Mouse (Mus musculus) heart, embryonic 15.5 days (tissue): ENCODE measurements around the gene Slc4a2. TPM values are rescaled to one million over a fixed set of nuclear protein-coding genes. Genes with fewer than 3 reads are reported as not detected.

ENCODE experiments used
- ATAC-seq: fragments of 200-750 bp; cut with Nextera tagmentation; replicated peaks from 2 replicates; pipeline ENCODE4 v1.8.0; 2017; ENCODE audit warnings: low read depth, moderate TSS enrichment; ENCODE audit not compliant: insufficient number of reproducible peaks, insufficient read depth, low FRiP score
- H3K27ac ChIP-seq: fragments of 300-500 bp; sonication (generic); 2 replicates; pipeline ENCODE4 v1.5.1; 2015; ENCODE audit warnings: mild to moderate bottlenecking, inconsistent platforms
- H3K27me3 ChIP-seq: fragments of 300-500 bp; sonication (generic); 2 replicates; pipeline ENCODE4 v1.6.1; 2015; ENCODE audit warnings: inconsistent platforms
- H3K36me3 ChIP-seq: fragments of 300-500 bp; sonication (generic); 2 replicates; pipeline ENCODE4 v1.6.1; 2015; ENCODE audit warnings: mild to moderate bottlenecking, inconsistent platforms
- H3K4me1 ChIP-seq: fragments of 300-500 bp; sonication (generic); replicated peaks from 2 replicates; pipeline ENCODE4 v1.6.1; 2015; ENCODE audit warnings: inconsistent platforms
- H3K4me2 ChIP-seq: fragments of 300-500 bp; sonication (generic); 2 replicates; pipeline ENCODE4 v1.6.1; 2015; ENCODE audit warnings: inconsistent platforms, mild to moderate bottlenecking, moderate library complexity
- H3K4me3 ChIP-seq: fragments of 300-500 bp; sonication (generic); 2 replicates; pipeline ENCODE4 v1.5.1; 2015; ENCODE audit warnings: mild to moderate bottlenecking, inconsistent platforms
- H3K9ac ChIP-seq: fragments of 300-500 bp; sonication (generic); 2 replicates; pipeline ENCODE4 v1.6.1; 2015; ENCODE audit warnings: mild to moderate bottlenecking, inconsistent platforms
- H3K9me3 ChIP-seq: fragments of 300-500 bp; sonication (generic); replicated peaks from 2 replicates; pipeline ENCODE4 v1.6.1; 2016; ENCODE audit warnings: inconsistent platforms
- WGBS: fragments of 180-500 bp; shearing (Covaris S2); methylation state at CpG from one replicate; pipeline ENCODE4 v1.1.7; 2015; ENCODE audit warnings: mixed read lengths; 5-methylcytosine and 5-hydroxymethylcytosine counted together
- polyA plus RNA-seq: library from polyadenylated mRNA; unstranded; fragments of >200 nt; fragmentation: Nextera tagmentation; extraction: Ambion mirVana; gene quantifications from 2 replicates; pipeline ENCODE4 v1.2.1, GENCODE M21; 2015

Slc4a2 gene
- polyA plus RNA-seq, 1 experiment from 2014 or later: 25.6 TPM

- no peak for ATAC-seq
- 0 out of 2 replicates have a peak overlapping the region, but pooled peaks have one; percentile 7 for H3K4me3 ChIP-seq
Measured at GRCm38 (mm10) chr5:24427981-24428402, 4.4 kb downstream of the Slc4a2 start.

GRCm38 (mm10) chr5:24428596-24428995 lies 5.0 kb downstream of the Slc4a2 start:
- Histone ChIP-seq H3K4me1 (peaks cover 45% of the 10 kb centered on the region), H3K9ac (no peak overlapping the region), H3K27ac (no peak overlapping the region), H3K36me3 (peaks cover 41% of the 10 kb centered on the region), H3K4me2 (0 out of 2 replicates have a peak overlapping the region, but pooled peaks have one; percentile 20), H3K4me3 (no peak overlapping the region), H3K9me3 (no peaks in the 10 kb centered on the region), H3K27me3 (no peaks in the 10 kb centered on the region)
- 19% methylated on average over 9 of the region's 9 CpGs for WGBS
- ATAC-seq: no peak

More at GRCm38 (mm10) chr5:24427981-24428402, 4.4 kb downstream of the Slc4a2 start:
- Histone ChIP-seq H3K27me3 (no peaks in the 10 kb centered on the region), H3K9ac (no peak overlapping the region), H3K4me1 (peaks cover 43% of the 10 kb centered on the region), H3K27ac (no peak overlapping the region), H3K4me2 (peak overlapping the region; percentile 20; the same call in 1 of the 2 replicates), H3K36me3 (peaks cover 36% of the 10 kb centered on the region), H3K9me3 (no peaks in the 10 kb centered on the region)
- WGBS: 17% methylated on average over 15 of the region's 15 CpGs

- Histone ChIP-seq H3K36me3 (peaks cover 90% of the 10 kb centered on the region), H3K27me3 (no peaks in the 10 kb centered on the region), H3K9ac (no peak overlapping the region), H3K4me2 (no peak overlapping the region), H3K9me3 (no peaks in the 10 kb centered on the region), H3K4me3 (no peak overlapping the region), H3K27ac (no peak overlapping the region), H3K4me1 (peaks cover 7% of the 10 kb centered on the region; the same call in 1 of the 2 replicates)
- WGBS: 84% methylated on average over 8 of the region's 8 CpGs
- ATAC-seq: no peak
Measured at GRCm38 (mm10) chr5:24433993-24434392, 10.4 kb downstream of the Slc4a2 start.

- Histone ChIP-seq H3K27me3 (no peaks in the 10 kb centered on the region), H3K27ac (no peak overlapping the region), H3K4me3 (no peak overlapping the region), H3K4me1 (peaks cover 27% of the 10 kb centered on the region), H3K9ac (no peak overlapping the region), H3K9me3 (no peaks in the 10 kb centered on the region), H3K36me3 (peaks cover 62% of the 10 kb centered on the region), H3K4me2 (no peak overlapping the region)
- 88% methylated on average over 8 of the region's 8 CpGs for WGBS
- ATAC-seq: no peak
Measured at GRCm38 (mm10) chr5:24441187-24441586, 17.6 kb downstream of the Slc4a2 start.

GRCm38 (mm10) chr5:24442029-24442428 lies 18.4 kb downstream of the Slc4a2 start:
- WGBS: 81% methylated on average over 9 of the region's 9 CpGs
- peaks cover 57% of the 10 kb centered on the region for H3K36me3 ChIP-seq
- H3K4me2 ChIP-seq: no peak overlapping the region
- H3K27me3 ChIP-seq: no peaks in the 10 kb centered on the region
- no peak overlapping the region for H3K4me3 ChIP-seq
- H3K9ac ChIP-seq: no peak overlapping the region
- no peaks in the 10 kb centered on the region for H3K9me3 ChIP-seq
- no peak overlapping the region for H3K27ac ChIP-seq
- peaks cover 31% of the 10 kb centered on the region for H3K4me1 ChIP-seq
- ATAC-seq: no peak

- H3K4me2 ChIP-seq: no peak overlapping the region
- H3K36me3 ChIP-seq: peaks cover 46% of the 10 kb centered on the region
- no peak overlapping the region for H3K27ac ChIP-seq
- no peaks in the 10 kb centered on the region for H3K9me3 ChIP-seq
- no peak for ATAC-seq
- no peak overlapping the region for H3K4me3 ChIP-seq
- peaks cover 42% of the 10 kb centered on the region for H3K4me1 ChIP-seq
- no peaks in the 10 kb centered on the region for H3K27me3 ChIP-seq
- no peak overlapping the region for H3K9ac ChIP-seq
- WGBS: 87% methylated on average over 7 of the region's 7 CpGs
Measured at GRCm38 (mm10) chr5:24443204-24443603, 19.6 kb downstream of the Slc4a2 start.

GRCm38 (mm10) chr5:24443927-24444326 lies 20.3 kb downstream of the Slc4a2 start:
- no peak for ATAC-seq
- Histone ChIP-seq H3K9me3 (no peaks in the 10 kb centered on the region), H3K4me1 (peaks cover 42% of the 10 kb centered on the region), H3K9ac (peak overlapping the region; percentile 92), H3K27ac (peak overlapping the region; percentile 95), H3K27me3 (no peaks in the 10 kb centered on the region), H3K36me3 (peaks cover 39% of the 10 kb centered on the region), H3K4me3 (peak overlapping the region; percentile 82), H3K4me2 (peak overlapping the region; percentile 86)
- 82% methylated on average over 12 of the region's 12 CpGs for WGBS

GRCm38 (mm10) chr5:24444746-24445427 lies 21.2 kb downstream of the Slc4a2 start, which contains the start of gene Fastk:
Gene Fastk (minus strand): TSS chr5:24445287.
- Histone ChIP-seq H3K9ac (peak within 1 kb of the TSS; percentile 92), H3K9me3 (no peaks in the 10 kb centered on the region), H3K27ac (peak within 1 kb of the TSS; percentile 95), H3K36me3 (peaks cover 30% of the 10 kb centered on the region; the same call in 1 of the 2 replicates), H3K4me3 (peak within 1 kb of the TSS; percentile 82), H3K4me1 (peaks cover 42% of the 10 kb centered on the region), H3K27me3 (no peaks in the 10 kb centered on the region), H3K4me2 (peak within 1 kb of the TSS; percentile 86)
- WGBS: under 1% methylated on average over 60 of the region's 60 CpGs
- ATAC-seq: peak; percentile 85

GRCm38 (mm10) chr5:24445428-24446080 lies 21.9 kb downstream of the Slc4a2 start:
- no peak for ATAC-seq
- peak overlapping the region; percentile 82 for H3K4me3 ChIP-seq
- H3K27me3 ChIP-seq: no peaks in the 10 kb centered on the region
- peak overlapping the region; percentile 92; the same call in 1 of the 2 replicates for H3K9ac ChIP-seq
- no peaks in the 10 kb centered on the region for H3K9me3 ChIP-seq
- WGBS: 53% methylated on average over 20 of the region's 20 CpGs
- peaks cover 27% of the 10 kb centered on the region; the same call in 1 of the 2 replicates for H3K36me3 ChIP-seq
- H3K4me1 ChIP-seq: peaks cover 42% of the 10 kb centered on the region
- peak overlapping the region; percentile 95 for H3K27ac ChIP-seq
- peak overlapping the region; percentile 86 for H3K4me2 ChIP-seq

- peak overlapping the region; percentile 75; the same call in 1 of the 2 replicates for H3K4me3 ChIP-seq
- no peak overlapping the region for H3K27ac ChIP-seq
- no peak overlapping the region for H3K9ac ChIP-seq
- no peak for ATAC-seq
- H3K9me3 ChIP-seq: no peaks in the 10 kb centered on the region
- WGBS: 90% methylated on average over 7 of the region's 7 CpGs
- no peak overlapping the region; the same call in 1 of the 2 replicates for H3K4me2 ChIP-seq
- peaks cover 47% of the 10 kb centered on the region for H3K4me1 ChIP-seq
- H3K27me3 ChIP-seq: no peaks in the 10 kb centered on the region
- peaks cover 17% of the 10 kb centered on the region; the same call in 1 of the 2 replicates for H3K36me3 ChIP-seq
Measured at GRCm38 (mm10) chr5:24446630-24447029, 23.0 kb downstream of the Slc4a2 start.

- 3% methylated on average over 34 of the region's 34 CpGs for WGBS
Measured at GRCm38 (mm10) chr5:24447624-24448298, 24.1 kb downstream of the Slc4a2 start, which contains the start of gene Tmub1. Gene Tmub1 (minus strand): TSS chr5:24447854.

More at GRCm38 (mm10) chr5:24447624-24448298, 24.1 kb downstream of the Slc4a2 start, which contains the start of gene Tmub1:
- H3K9me3 ChIP-seq: no peaks in the 10 kb centered on the region
- peak within 1 kb of the TSS; percentile 70 for H3K9ac ChIP-seq
- peak within 1 kb of the TSS; percentile 89 for H3K4me2 ChIP-seq
- peak; percentile 33 for ATAC-seq
- no peaks in the 10 kb centered on the region for H3K27me3 ChIP-seq
- H3K4me1 ChIP-seq: peaks cover 44% of the 10 kb centered on the region
- H3K27ac ChIP-seq: peak within 1 kb of the TSS; percentile 72
- peaks cover 9% of the 10 kb centered on the region; the same call in 1 of the 2 replicates for H3K36me3 ChIP-seq
- H3K4me3 ChIP-seq: peak within 1 kb of the TSS; percentile 75
